Mouse (Mus musculus): ENCODE data around the gene Atxn1.

DNA sequence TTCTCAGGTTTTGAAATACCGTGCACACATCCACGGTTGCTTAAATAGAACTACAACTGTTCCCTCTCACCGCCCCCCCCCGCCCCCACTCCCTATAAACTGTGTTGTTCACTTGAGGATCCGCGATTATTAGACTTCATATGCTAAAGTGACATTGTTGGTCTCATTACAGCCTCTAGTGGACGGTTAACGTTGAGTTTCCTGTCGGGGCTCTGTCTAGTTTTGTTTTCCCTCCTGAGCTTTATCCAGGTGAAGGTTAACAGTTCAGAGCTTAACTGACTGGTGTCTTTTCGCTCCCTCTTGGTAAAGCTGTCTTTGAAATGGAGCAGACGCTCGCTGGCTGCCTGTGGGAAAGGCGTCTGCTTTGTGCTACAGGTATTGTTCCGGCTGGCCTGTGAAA, 1.8 kb upstream of the Atxn1 start:
- no peak for TF ChIP-seq UBTF (IDR thresholded peaks at IDR 0.05; ENCODE audit: borderline replicate concordance, insufficient read depth, low read depth, low read length)
- peak in 2 of 3 experiments; percentile 48 to 63; a peak in 4 of 6 replicates for TF ChIP-seq CTCF (IDR thresholded peaks at IDR 0.05 in 2 of 3, conservative IDR thresholded peaks at IDR 0.05 in 1 of 3; ENCODE audit: control insufficient read depth in 1 of 3, insufficient read depth in 1 of 3, low read depth in 2 of 3, low read length in 3 of 3, poor library complexity in 1 of 3, severe bottlenecking in 1 of 3)
- no peak for TF ChIP-seq POLR2A (IDR thresholded peaks at IDR 0.05; ENCODE audit: control insufficient read depth in 1 of 2, insufficient read depth in 1 of 2, low read depth in 1 of 2, low read length in 2 of 2, poor library complexity in 1 of 2)
